Mouse (Mus musculus): ENCODE data around the gene Atad5.
"Not testable (repeated sequence)": the region's sequence is repeated elsewhere in the genome, so short reads cannot be mapped to it uniquely, and the experiment has no call there.

Gene Atad5

DNA sequence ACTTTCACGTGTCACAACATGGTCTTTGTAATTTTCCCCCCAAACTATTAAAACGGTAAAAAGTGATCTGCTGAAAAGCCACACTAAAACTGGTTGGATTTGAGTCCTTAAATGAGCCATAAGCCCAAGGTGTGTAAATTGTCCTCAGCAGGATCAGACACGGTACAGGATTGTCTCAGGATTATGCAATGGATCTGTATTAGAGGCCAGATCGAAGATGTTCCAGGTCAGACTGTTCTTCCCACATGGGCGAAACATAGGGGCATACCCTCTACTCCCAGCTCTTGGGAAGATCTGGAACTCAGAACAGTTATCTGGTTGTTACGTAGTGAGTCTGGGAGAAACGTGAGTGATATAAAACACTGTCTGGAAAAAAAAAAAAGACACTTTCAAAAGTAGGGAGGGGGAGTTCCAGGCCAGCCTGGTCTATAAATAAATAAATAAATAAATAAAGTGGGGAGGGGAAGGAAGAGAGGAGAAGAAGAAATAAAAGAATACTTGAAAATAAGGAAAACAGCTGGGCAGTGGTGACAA, 7.3 kb upstream of the Atad5 start:
- DNase-seq: no peak

DNA sequence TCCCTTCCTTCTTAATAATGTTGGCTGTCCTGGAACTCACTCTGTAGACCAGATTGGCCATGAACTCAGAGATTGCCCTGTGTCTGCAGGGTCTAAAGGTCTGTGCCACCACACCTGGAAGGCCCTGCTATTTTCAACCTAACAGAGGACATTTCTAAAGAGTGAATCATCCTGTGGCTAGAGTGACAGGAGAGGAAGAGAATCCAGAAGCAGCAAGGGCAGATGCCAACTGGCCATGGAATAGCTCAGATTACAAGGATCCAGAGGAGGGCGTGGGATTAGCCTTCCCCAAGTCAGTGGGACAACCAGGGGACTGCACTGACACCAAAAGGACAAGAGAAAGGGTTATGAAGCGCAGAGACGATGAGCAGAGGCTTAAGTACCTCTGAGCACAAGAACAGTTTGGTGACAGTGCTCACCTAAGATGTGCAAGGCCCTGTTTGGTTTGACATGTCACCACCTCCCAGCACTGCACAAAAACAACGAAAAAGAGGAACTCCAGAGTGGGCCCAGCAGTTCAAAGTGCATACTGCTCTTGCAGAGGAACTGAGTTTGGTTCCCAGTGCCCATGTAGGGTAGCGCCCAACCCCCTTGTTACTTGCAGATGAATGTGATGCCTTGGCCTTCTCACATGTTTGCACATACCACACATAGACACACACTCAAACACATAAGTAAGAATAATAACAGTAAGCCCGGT, 3.7 kb upstream of the Atad5 start:
- no peak for DNase-seq

- peak; percentile 89 to 92 for DNase-seq
These were observed 2.4 kb upstream of the Atad5 start for GRCm38 (mm10) chr11:80086844-80087243.

DNA sequence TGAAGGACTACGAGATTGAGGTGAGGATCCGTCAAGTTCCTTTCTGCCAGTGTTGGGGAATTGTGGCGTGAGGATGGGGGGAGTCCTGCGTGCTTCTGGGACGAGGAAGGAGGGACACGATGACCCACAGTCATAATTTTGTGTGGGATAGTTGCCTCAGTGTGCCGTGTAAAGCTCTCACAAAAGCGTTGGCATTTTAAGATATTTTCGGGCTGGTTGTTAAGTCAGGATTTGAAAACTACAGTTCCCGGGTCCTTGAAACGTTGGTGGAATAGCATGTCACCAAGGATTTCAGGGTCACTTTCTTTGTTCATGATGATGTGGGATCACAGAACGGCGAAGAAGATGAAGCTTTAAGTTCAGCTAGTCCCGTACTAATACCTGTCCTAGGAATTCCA, 616 bp downstream of the Atad5 start:
- no peak for DNase-seq

GRCm38 (mm10) chr11:80090555-80091164, 1.5 kb downstream of the Atad5 start:
- DNase-seq: no peak

GRCm38 (mm10) chr11:80098444-80099056, 9.3 kb downstream of the Atad5 start:
- no peak for DNase-seq

DNA sequence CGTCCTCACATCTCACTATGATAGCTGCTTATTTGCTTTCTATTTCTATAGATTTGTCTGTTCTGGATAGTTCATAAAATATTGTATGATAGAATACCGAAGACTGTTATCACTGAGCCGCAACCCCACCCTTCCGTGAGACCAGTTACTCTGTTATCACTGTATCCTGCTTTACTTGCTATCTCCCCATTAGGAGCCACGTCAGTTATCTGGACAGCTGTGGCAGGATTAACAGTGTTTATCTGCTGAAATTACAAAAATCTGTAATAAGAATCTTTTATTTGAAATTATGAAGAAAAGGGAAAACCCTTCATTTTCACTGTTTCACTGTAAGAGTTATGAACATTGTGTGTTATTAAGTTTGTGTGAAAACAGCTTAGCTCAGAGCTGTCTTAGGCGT, 12.1 kb downstream of the Atad5 start:
- no peak for DNase-seq

DNA sequence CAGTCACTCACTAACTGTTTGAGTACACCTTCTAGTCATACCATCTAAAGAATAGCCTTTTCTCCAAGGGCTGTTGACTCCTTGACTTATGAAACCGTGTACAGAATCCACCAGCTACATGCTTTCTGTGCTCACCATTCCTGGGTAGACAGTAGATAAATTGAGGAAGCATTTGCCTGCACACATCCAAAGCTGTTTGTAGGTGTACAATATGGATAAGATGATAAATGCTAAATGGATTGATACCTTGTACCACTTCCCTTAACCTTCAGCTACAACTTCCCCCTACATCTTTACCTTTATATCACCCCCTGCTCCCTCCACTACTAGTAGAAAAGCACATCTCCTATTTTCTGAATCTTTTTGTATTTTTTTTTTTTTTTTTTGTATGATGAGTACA, 15.2 kb downstream of the Atad5 start:
- DNase-seq: no peak

DNA sequence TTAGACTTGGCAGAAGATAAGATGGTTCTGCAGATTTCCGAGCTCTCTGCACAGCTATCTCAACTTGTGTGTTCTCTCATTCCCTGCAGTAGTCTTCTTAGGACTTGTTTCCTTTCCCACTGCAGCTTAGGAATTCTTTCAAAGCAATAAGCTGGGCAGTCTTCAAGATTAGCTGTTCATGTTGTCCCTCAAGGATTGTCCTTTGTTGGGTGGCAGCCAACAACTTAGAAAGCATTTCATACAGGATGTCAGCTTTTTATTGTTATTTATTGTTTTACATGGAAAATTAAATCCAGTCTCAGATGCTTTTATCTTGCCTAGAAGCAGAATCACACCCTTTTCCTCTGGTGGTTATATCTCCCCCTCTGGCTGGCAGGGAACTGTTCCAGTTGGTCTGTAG, 27.2 kb downstream of the Atad5 start:
- DNase-seq: no peak

- DNase-seq: no peak
These were observed 42.9 kb downstream of the Atad5 start for GRCm38 (mm10) chr11:80132050-80132449.

DNA sequence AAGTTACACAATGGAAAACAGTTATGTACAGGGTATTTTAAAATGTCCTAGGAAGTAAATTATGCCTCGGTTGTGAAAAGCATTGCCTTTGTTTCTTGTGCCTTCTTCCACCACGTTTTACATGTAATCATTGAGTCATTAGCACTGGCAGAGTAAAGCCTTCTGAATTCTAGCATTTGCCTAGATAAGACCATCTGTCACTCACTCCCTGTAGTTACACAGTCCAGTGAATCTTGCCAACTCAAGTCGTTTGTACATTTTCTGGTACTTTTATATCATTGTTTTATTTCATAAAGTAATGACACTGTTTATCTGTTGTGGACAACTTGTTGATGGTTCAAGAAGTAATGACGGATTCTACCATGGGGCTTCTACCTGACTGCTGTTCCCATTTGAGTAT, 45.5 kb downstream of the Atad5 start:
- no peak for DNase-seq

GRCm38 (mm10) chr11:80135954-80136683, 46.9 kb downstream of the Atad5 start:
- no peak for DNase-seq

GRCm38 (mm10) chr11:80136786-80137185, 47.6 kb downstream of the Atad5 start:
- DNase-seq: no peak

- DNase-seq: no peak
These were observed 48.6 kb downstream of the Atad5 start for GRCm38 (mm10) chr11:80137773-80138172.

- DNase-seq: peak; percentile 90 to 91
These were observed 52.8 kb downstream of the Atad5 start, which contains the start of gene Tefm for GRCm38 (mm10) chr11:80141825-80142521. Tefm (minus strand) TSS chr11:80142175.

- DNase-seq: peak in 1 of 2 experiments; percentile 4
These were observed 53.7 kb downstream of the Atad5 start for GRCm38 (mm10) chr11:80142872-80143271.

- no peak for DNase-seq
These were observed 56.6 kb downstream of the Atad5 start for GRCm38 (mm10) chr11:80145787-80146275.

DNA sequence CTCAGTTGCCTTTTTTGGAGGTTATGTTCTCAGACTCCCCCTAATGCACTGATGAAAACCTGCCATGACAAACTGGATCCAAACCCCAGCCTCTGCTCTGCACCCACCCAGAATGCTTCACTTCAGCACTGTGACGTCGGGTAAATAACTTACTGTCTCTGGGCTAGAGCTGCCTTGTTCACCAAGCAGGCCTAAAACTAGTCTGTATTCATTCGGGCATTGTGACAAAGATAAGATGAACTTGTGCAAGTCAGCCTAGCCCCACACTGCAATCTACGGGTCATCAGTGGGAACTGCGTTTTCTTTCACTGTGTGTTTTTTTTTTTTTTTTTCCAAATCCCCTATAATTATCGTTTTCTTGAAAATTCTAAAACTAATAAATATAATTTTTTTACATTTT, 58.5 kb downstream of the Atad5 start:
- DNase-seq: no peak

- no peak for DNase-seq
These were observed 59.1 kb downstream of the Atad5 start for GRCm38 (mm10) chr11:80148313-80148712.

DNA sequence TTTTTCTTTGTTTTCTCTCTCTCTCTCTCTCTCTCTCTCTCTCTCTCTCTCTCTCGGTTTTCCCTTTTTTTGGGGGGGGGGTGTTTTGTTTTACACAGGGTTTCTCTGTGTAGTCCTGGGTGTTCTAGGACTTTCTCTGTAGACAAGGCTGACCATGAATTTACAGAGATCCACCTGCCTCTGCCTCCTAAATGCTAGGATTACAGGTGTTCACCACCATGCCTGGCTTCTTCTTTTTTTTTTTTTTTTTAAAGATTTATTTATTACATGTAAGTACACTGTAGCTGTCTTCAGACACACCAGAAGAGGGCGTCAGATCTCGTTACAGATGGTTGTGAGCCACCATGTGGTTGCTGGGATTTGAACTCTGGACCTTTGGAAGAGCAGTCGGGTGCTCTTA, 59.8 kb downstream of the Atad5 start:
- DNase-seq: not testable (repeated sequence)

- DNase-seq: no peak
These were observed 60.3 kb downstream of the Atad5 start for GRCm38 (mm10) chr11:80149412-80150023.

DNA sequence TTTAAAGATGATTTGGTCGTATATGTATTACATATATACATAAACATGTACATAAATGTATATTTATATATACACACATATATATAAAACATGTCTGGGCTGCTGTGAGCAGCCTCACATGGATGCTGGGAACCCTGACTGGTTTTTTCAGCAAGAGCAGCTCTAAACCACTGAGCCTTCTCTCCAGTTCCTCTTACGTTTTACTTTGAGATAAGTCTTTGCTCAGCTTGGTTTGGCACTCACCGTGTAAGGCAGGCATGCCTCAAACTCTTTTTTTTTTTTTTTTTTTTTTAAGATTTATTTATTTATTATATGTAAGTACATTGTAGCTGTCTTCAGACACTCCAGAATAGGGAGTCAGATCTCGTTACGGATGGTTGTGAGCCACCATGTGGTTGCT, 61.4 kb downstream of the Atad5 start:
- DNase-seq: no peak
